Mouse (Mus musculus): ENCODE measurements around the gene Efnb2.

Efnb2 gene

GRCm38 (mm10) chr8:8568215-8568773 is 92.7 kb downstream of the Efnb2 start:
- no peak for DNase-seq

All from lung, postnatal 36 days (tissue).